Mouse (Mus musculus) erythroid progenitor cell, adult 5-6 weeks (primary cell): ENCODE results near the gene Nppb. TPM values are rescaled to one million over a fixed set of nuclear protein-coding genes. Genes with fewer than 3 reads are reported as not detected.

Source experiments
- ATAC-seq: replicated peaks from 2 replicates; pipeline ENCODE4 v1.8.0; 2016; ENCODE audit warnings: moderate number of reproducible peaks, mild to moderate bottlenecking, moderate TSS enrichment, inconsistent platforms; ENCODE audit not compliant: poor library complexity, low FRiP score, severe bottlenecking
- total RNA-seq, 2 experiments: library from RNA; stranded (forward) in 1 of 2; stranded (reverse) in 1 of 2; fragments of 150-400 nt in 1 of 2; fragments of 186-747, 209-891 nt in 1 of 2; gene quantifications; 2 replicates each; pipeline versions ENCODE4 v1.2.3 to v1.2.4; 2015 to 2017; ENCODE audit warnings: low replicate concordance in 2 of 2

Nppb gene
- total RNA-seq (2015; ENCODE audit: low replicate concordance) (not detected in 2 replicates), total RNA-seq (2017; ENCODE audit: low replicate concordance) (not detected in 2 replicates)

DNA sequence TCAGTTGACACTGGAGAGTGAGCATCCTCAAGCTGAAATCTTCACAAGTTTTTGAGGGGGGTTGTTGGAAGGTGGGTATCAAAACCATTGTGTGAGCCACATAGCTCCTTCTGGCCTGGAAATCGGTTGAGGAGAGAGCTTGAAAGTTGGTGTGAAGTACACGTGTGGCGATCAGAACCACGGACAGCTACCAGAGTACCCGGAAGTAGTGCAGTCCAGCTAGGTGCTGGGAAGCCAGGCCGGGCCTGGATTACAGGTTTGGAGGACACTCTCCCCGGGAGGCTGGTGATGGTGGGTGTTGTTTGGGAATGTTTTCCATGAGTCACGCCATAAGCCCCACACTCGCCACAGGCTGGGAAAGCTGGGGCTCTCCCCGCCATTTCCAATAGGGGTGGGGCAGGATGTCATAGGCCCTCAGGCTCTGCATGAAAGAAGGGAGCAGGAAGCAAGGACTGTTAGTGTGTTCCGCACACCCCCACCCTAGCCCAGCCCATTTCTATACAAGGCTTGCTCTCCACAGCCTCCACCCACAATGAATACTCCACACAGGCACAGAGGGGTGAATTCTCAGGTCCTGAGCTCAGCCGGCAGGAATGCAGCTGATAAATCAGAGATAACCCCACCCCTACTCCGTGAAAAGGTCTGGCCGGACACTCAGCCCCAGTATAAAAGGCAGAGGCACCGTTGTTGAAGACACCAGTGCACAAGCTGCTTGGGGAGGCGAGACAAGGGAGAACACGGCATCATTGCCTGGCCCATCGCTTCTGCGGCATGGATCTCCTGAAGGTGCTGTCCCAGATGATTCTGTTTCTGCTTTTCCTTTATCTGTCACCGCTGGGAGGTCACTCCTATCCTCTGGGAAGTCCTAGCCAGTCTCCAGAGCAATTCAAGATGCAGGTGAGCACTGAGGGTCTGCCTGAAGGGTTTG, at the start of gene Nppb:
Gene Nppb, plus strand, starts transcription at position 584 of the 928 bp plus-strand sequence.
- no peak for ATAC-seq

GRCm38 (mm10) chr4:147935904-147936303, 49.7 kb upstream of the Nppb start:
- no peak for ATAC-seq

GRCm38 (mm10) chr4:147936331-147936954, 49.1 kb upstream of the Nppb start, which contains the start of gene Plod1:
Gene Plod1, minus strand, starts transcription at chr4:147936767.
- ATAC-seq = peak; percentile 27; the same call in 1 of the 2 replicates

- no peak for ATAC-seq
These were observed 48.6 kb upstream of the Nppb start for GRCm38 (mm10) chr4:147937021-147937420.

- no peak for ATAC-seq
These were observed 48.1 kb upstream of the Nppb start for GRCm38 (mm10) chr4:147937486-147937885.

DNA sequence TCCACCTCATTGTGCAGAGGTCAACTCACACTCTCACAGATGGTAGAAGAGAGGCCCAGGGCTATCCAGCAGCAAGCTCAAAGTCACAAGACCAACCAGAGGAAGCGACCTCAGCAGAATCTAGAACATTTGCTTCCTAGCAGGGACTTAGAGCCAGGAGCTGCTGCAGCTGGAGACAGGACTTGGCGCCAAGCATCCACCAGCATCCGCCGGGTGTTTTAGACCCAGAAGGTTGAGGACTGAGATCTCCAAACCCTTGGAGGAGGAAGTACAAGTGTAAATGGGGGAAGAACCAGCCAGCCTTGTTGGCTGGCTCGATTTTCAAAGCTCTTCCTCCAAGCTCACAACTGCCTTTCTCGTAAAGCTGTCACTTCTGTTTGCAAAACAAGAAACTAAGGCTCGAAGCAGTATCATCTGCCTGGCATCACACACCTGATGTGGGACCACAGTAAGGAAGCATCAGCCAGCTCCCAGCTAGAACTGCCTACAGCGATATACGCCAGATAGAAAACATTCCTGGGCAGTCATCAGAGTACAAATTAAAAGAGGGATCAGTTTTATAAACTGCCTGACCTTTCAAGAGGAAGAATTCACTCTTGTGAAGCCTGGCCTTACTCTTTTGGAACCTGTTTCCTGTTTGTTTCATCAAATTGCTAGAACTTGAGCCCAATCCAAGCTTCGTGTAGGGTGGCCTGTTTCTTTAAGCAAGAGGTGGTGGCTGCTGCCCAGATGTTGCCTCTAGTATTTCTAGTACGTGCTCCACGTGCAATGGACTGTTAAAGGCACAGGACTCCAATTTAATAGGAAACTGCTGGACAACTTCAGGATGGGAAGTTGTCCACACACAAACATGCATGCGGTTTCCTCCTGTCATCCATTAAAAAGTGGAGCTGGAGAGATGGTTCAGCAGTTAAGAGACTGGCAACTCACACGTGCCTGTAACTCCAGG, 47.2 kb upstream of the Nppb start:
- ATAC-seq = no peak

- no peak for ATAC-seq
These were observed 45.5 kb upstream of the Nppb start for GRCm38 (mm10) chr4:147940111-147940510.

DNA sequence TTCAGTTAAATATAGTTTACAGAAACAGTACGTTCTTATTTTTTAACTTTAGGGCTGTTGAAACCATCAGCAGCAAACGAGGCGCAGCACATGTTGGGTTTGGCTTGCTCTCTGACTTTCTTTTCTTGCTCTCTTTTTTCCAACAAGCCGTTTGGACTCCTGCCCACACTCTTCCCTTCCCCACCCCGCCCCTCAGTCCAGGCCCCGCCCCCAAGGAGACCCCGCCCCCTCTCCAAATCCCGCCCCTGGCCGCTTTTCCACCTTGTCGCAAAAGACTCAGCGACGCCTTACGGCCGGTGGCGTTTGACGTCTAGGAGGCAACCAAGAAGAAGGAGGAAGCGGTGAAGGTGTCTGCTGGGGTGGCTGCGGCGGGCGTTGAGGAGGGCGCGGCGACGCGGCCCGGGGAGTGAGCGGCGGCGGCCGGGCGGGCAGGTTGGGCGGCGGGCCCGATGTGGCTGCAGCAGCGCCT, 45.0 kb upstream of the Nppb start, which contains the start of gene 2510039O18Rik:
Gene 2510039O18Rik, plus strand, starts transcription at position 320 of the 469 bp plus-strand sequence.
- peak; percentile 77 for ATAC-seq

DNA sequence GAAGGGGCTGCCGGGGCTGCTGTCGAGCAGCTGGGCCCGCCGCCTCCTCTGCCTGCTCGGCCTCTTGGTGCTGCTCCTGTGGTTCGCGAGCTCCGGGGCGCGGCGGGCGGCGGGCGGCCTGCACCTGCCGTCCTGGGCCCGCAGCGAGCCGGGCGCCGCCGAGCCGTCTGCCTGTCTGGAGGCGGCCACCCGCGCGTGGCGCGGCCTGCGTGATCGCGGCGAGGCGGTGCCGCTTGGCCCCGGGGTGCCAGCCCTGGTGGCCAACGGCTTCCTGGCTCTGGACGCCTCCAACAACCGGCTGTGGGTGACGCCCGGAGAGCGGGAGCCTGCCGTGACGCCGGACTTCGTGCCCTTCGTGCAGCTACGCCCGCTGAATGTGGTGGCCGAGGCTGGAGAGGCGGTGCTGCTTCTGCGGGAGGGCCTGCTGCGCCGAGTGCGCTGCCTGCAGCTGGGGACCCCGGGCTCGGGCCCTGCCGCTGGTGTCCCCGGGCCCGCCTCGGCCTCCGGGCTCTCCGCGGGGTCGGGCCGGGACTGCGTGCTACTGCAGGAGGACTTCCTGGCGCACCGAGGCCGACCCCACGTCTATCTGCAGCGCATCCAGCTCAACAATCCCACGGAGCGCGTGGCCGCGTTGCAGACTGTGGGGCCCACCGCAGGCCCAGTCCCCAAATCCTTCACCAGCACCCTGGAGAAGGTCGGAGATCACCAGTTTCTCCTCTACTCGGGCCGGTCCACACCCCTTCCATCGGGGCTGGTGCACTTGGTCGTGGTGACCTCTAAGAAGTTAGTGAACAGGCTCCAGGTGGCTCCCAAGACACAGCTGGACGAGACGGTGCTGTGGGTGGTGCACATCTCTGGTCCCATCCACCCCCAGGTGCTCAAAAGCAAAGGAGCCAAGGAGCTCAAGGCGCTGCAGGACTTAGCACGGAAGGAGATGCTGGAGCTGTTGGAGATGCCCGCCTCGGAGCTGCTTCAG, 44.3 kb upstream of the Nppb start:
- peak; percentile 69 for ATAC-seq

DNA sequence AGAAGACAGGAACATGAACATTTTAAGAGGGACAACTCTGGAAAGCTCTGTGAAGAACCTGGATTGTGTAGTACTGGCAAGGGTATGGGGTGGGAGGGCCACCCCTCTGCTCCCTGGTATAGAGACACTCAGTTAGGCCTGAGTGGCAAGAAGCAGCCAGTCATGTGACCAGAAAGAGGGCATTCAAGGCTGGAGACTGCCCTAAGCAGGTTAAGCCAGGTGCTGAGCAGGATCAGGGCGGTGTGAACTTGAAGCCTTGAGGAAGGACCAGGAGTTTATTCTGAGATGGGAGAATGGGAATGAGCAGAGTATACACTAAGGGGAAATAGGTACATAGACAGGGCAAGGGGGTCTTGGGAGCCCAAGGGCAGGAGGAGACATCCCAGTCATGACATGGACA, 42.6 kb upstream of the Nppb start:
- ATAC-seq = no peak

- no peak for ATAC-seq
These were observed 38.1 kb upstream of the Nppb start for GRCm38 (mm10) chr4:147947511-147947910.

- ATAC-seq = peak; percentile 71
These were observed 32.0 kb upstream of the Nppb start for GRCm38 (mm10) chr4:147953590-147953989.

DNA sequence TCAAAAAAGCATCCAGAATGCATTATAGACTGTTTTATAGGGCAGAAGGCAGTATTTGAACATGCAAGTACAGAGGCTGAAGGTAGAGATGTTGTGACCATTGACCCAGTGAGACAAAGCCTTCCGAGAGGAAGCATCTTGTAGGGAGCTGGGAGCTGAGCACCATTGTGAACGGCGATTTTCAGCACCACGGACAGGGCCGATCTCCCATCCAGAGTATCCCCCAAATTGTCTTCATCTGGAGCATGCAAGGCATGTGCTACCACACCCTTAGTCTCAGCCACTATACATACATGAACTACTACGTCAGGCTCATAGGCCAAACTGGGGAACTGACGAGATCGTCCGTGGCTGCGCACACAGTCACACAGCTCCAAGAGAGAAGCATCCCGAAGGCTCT, 28.4 kb upstream of the Nppb start:
- ATAC-seq = no peak

DNA sequence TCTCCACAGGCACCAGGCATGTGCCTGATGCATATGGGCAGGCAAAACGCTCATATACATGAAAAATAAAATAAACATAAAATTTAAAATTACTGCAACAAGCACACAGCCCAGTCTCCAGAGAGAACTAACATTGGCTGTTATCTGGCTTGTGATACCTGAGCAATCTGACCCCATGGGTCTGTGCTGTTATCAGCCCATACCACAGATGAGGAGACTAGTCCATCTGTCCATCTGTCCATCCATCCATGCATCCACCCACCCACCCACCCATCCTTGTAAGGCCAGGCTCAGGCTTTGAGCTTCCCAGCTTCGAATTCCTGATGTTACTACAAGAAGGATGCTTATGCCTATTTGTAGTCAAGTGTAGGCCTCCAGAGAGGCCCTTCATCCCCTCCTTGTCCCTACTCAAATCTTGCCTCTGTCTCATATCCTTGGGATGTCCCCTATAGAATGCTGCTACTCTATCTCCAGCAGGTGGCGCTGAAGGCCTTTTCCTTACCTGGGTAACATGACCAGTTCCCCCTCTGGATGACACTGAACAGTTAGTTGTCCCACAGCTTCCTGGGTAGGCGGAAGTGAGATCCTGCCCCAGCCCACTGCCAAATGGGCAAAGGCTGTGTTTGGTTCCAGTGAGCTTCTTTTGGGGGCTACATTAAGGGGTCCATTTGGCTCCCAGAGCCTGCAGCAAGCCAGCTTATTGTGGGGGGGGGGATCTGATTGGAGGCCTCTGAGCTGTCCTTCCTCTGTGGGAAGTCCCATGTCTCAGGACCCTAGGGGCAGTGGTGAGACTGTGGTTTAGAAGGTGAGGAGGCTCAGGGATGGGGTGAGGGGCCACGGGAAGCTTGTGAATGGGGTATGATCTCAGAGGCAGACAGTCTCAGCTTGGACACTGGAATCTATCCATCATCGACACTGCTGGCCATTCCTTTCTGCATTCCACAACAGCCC, 25.4 kb upstream of the Nppb start:
- ATAC-seq = no peak

DNA sequence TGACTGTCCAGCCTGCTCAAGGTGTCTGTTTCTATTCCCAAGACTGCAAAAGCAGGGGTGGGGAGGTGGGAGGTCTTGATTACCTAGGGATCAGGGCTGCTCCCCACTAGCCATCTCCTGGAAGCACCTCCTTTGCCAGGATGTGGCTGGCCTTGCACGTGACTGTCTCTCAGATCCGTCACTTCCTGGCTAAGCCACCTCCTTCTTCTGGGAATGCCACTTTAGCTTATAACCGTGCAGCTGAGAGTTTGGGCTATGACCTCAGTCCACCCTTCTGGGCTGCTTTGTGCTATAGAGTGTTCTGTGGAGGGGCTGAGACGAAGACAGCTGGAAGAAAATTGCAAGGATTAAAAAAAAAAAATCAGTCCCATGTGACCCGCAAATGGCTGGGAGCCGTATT, 22.8 kb upstream of the Nppb start:
- ATAC-seq = no peak

DNA sequence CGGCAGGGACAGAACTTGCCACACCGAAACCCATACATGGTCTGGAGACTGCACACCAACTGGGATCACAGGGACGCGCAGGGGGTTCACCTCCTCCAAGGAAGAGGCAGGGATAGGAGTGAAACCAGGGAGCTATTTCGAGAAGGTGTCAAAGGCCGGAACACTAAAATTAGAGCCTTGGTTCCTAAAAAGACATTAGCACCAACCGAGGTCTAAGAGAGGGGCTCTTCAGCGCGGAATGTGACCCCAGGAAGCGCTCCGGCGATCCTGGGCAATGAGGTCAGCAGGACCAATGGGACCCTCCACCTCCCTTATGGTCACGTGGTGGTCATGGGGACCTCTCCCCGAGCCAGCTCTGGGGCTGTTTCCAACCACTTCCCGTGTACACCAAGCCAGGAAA, 22.0 kb upstream of the Nppb start:
- ATAC-seq = no peak

GRCm38 (mm10) chr4:147965712-147966111, 19.9 kb upstream of the Nppb start:
- ATAC-seq = no peak
